Mouse (Mus musculus): Measurements from ENCODE around the gene Defa32. TPM values are rescaled to one million over a fixed set of nuclear protein-coding genes. Genes with fewer than 3 reads are reported as not detected.
"Not testable (repeated sequence)": the region's sequence is repeated elsewhere in the genome, so short reads cannot be mapped to it uniquely, and the experiment has no call there.

The Defa32 gene
- total RNA-seq (2022), result not detected

DNA sequence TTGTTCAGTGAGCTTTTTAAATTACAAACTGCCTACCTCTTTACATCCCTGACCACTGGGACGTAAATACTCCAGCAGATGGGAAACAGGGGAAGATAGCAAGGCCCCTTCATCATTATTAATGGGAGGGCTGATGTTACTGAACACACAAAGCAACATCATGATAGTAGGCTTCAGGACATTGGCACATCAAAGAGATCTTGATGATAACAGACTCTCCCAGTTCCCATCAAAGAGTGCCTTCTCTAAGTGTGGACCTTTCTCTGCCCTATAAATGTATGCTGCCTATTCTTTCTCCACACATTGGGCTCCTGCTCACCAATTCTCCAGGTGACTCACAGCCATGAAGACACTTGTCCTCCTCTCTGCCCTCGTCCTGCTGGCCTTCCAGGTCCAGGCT is at the start of gene Defa32:
Gene Defa32 (plus strand): TSS at position 301 of the 400 bp plus-strand sequence.
- not testable (repeated sequence) for DNase-seq (ENCODE audit: low spot score in 2 of 2)

DNA sequence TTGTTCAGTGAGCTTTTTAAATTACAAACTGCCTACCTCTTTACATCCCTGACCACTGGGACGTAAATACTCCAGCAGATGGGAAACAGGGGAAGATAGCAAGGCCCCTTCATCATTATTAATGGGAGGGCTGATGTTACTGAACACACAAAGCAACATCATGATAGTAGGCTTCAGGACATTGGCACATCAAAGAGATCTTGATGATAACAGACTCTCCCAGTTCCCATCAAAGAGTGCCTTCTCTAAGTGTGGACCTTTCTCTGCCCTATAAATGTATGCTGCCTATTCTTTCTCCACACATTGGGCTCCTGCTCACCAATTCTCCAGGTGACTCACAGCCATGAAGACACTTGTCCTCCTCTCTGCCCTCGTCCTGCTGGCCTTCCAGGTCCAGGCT is 19.9 kb upstream of the Defa32 start, which contains the start of gene Defa20:
Gene Defa20 (plus strand): TSS at position 301 of the 400 bp plus-strand sequence.
- not testable (repeated sequence) for DNase-seq (ENCODE audit: low spot score in 2 of 2)

DNA sequence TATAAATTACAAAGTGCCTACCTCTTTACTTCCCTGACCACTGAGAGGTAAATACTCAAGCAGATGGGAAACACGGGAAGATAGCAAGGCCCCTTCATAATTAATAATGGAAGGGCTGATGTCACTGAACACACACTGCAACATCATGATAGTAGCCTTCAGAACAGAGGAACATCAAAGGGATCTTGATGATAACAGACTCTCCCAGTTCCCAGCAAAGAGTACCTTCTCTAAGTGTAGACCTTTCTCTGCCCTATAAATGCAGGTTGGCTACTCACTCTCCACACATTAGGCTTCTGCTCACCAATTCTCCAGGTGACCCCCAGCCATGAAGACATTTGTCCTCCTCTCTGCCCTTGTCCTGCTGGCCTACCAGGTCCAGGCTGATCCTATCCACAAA is 36.3 kb downstream of the Defa32 start, which contains the start of gene Defa37:
Gene Defa37 (plus strand): TSS at position 301 of the 400 bp plus-strand sequence.
- DNase-seq (ENCODE audit: low spot score in 2 of 2), result not testable (repeated sequence)

Other genes with a start within 250 kb of the Defa32 start
- gene Defa27, start 213.5 kb upstream of the Defa32 start, total RNA-seq (2022), result not detected
- gene Defa29, start 202.0 kb upstream of the Defa32 start, total RNA-seq (2022), result not detected
- not detected for gene Defa2, start 150.5 kb upstream of the Defa32 start, total RNA-seq (2022)
- not detected for gene Defa33, start 137.2 kb upstream of the Defa32 start, total RNA-seq (2022)
- gene Defa36, start 101.6 kb upstream of the Defa32 start, total RNA-seq (2022), result not detected
- not detected for gene Gm7849, start 72.5 kb upstream of the Defa32 start, total RNA-seq (2022)
- gene Defa20, start 19.8 kb upstream of the Defa32 start, total RNA-seq (2022), result not detected
- gene Defa37, start 36.4 kb downstream of the Defa32 start, total RNA-seq (2022), result not detected
- gene Defa28, start 54.0 kb downstream of the Defa32 start, total RNA-seq (2022), result not detected
- gene Gm7861, start 65.5 kb downstream of the Defa32 start, total RNA-seq (2022), result not detected
- gene Defa26, start 89.2 kb downstream of the Defa32 start, total RNA-seq (2022), result not detected
- not detected for gene Defa17, start 126.7 kb downstream of the Defa32 start, total RNA-seq (2022)
- not detected for gene Defa34, start 136.8 kb downstream of the Defa32 start, total RNA-seq (2022)
- gene AY761184, start 174.6 kb downstream of the Defa32 start, total RNA-seq (2022), result not detected
- gene Defa24, start 205.5 kb downstream of the Defa32 start, total RNA-seq (2022), result not detected

Data from left cerebral cortex, adult 8-10 months (tissue).